Mouse (Mus musculus): ENCODE measurements around the gene Olfr786. TPM values are rescaled to one million over a fixed set of nuclear protein-coding genes. Genes with fewer than 3 reads are reported as not detected.

The Olfr786 gene
- not detected in 2 replicates for polyA plus RNA-seq (2015; fragmentation: Nextera tagmentation; extraction: Ambion mirVana)

GRCm38 (mm10) chr10:129427006-129427405 lies at the start of gene Olfr786:
Olfr786 (plus strand) TSS chr10:129427306.
- H3K4me2 ChIP-seq: no peak within 1 kb of the TSS
- no peak within 1 kb of the TSS for H3K27ac ChIP-seq (replicated peaks)
- no peaks in the 10 kb centered on the region for H3K4me1 ChIP-seq (replicated peaks)
- ATAC-seq (ENCODE audit: low FRiP score, low read depth): no peak
- H3K9me3 ChIP-seq: no peaks in the 10 kb centered on the region
- H3K4me3 ChIP-seq: no peak within 1 kb of the TSS
- no peak within 1 kb of the TSS for H3K9ac ChIP-seq
- no peaks in the 10 kb centered on the region for H3K36me3 ChIP-seq
- H3K27me3 ChIP-seq: no peaks in the 10 kb centered on the region

- ATAC-seq (ENCODE audit: low FRiP score, low read depth): no peak
- Histone ChIP-seq H3K4me1 (replicated peaks) (no peaks in the 10 kb centered on the region), H3K9ac (no peak within 1 kb of the TSS), H3K27ac (replicated peaks) (no peak within 1 kb of the TSS), H3K9me3 (no peaks in the 10 kb centered on the region), H3K4me2 (no peak within 1 kb of the TSS), H3K36me3 (no peaks in the 10 kb centered on the region), H3K4me3 (no peak within 1 kb of the TSS), H3K27me3 (no peaks in the 10 kb centered on the region)
These were observed 43.3 kb upstream of the Olfr786 start, which contains the start of gene Olfr784 for GRCm38 (mm10) chr10:129383783-129384182. Olfr784 (plus strand) TSS chr10:129384083.

GRCm38 (mm10) chr10:129400892-129401291 lies 26.2 kb upstream of the Olfr786 start:
- no peak overlapping the region for H3K9ac ChIP-seq
- no peak for ATAC-seq (ENCODE audit: low FRiP score, low read depth)
- no peak overlapping the region for H3K4me2 ChIP-seq
- no peaks in the 10 kb centered on the region for H3K36me3 ChIP-seq
- H3K4me3 ChIP-seq: no peak overlapping the region
- H3K9me3 ChIP-seq: no peaks in the 10 kb centered on the region
- no peak overlapping the region for H3K27ac ChIP-seq (replicated peaks)
- H3K27me3 ChIP-seq: no peaks in the 10 kb centered on the region
- 39% methylated on average over 5 of the region's 5 CpGs for WGBS
- H3K4me1 ChIP-seq (replicated peaks): no peaks in the 10 kb centered on the region

GRCm38 (mm10) chr10:129405126-129405525 lies 22.0 kb upstream of the Olfr786 start, which contains the start of gene Olfr785:
Olfr785 (plus strand) TSS chr10:129405426.
- no peaks in the 10 kb centered on the region for H3K27me3 ChIP-seq
- 78% methylated on average over 2 of the region's 2 CpGs for WGBS
- no peak for ATAC-seq (ENCODE audit: low FRiP score, low read depth)

GRCm38 (mm10) chr10:129461562-129461961 lies 34.5 kb downstream of the Olfr786 start, which contains the start of gene Olfr787:
Olfr787 (plus strand) TSS chr10:129461862.
- ATAC-seq (ENCODE audit: low FRiP score, low read depth): no peak
- Histone ChIP-seq H3K4me3 (no peak within 1 kb of the TSS), H3K4me2 (no peak within 1 kb of the TSS), H3K27me3 (no peaks in the 10 kb centered on the region), H3K9me3 (no peaks in the 10 kb centered on the region), H3K27ac (replicated peaks) (no peak within 1 kb of the TSS), H3K36me3 (no peaks in the 10 kb centered on the region), H3K9ac (no peak within 1 kb of the TSS), H3K4me1 (replicated peaks) (no peaks in the 10 kb centered on the region)
- WGBS: 87% methylated on average over 3 of the region's 3 CpGs

More at GRCm38 (mm10) chr10:129405126-129405525, 22.0 kb upstream of the Olfr786 start, which contains the start of gene Olfr785:
- Histone ChIP-seq H3K27ac (replicated peaks) (no peak within 1 kb of the TSS), H3K4me3 (no peak within 1 kb of the TSS), H3K4me2 (no peak within 1 kb of the TSS), H3K9me3 (no peaks in the 10 kb centered on the region), H3K9ac (no peak within 1 kb of the TSS), H3K4me1 (replicated peaks) (no peaks in the 10 kb centered on the region), H3K36me3 (no peaks in the 10 kb centered on the region)

GRCm38 (mm10) chr10:129470698-129471097 lies 43.6 kb downstream of the Olfr786 start, which contains the start of gene Olfr788:
Olfr788 (plus strand) TSS chr10:129470998.
- no peak for ATAC-seq (ENCODE audit: low FRiP score, low read depth)
- Histone ChIP-seq H3K9ac (no peak within 1 kb of the TSS), H3K27me3 (no peaks in the 10 kb centered on the region), H3K27ac (replicated peaks) (no peak within 1 kb of the TSS), H3K36me3 (no peaks in the 10 kb centered on the region), H3K4me2 (no peak within 1 kb of the TSS), H3K4me1 (replicated peaks) (no peaks in the 10 kb centered on the region), H3K9me3 (no peaks in the 10 kb centered on the region), H3K4me3 (no peak within 1 kb of the TSS)

GRCm38 (mm10) chr10:129473256-129473655 lies 46.1 kb downstream of the Olfr786 start:
- H3K36me3 ChIP-seq: no peaks in the 10 kb centered on the region
- H3K27ac ChIP-seq (replicated peaks): no peak overlapping the region
- H3K4me3 ChIP-seq: no peak overlapping the region
- no peaks in the 10 kb centered on the region for H3K27me3 ChIP-seq
- no peaks in the 10 kb centered on the region for H3K4me1 ChIP-seq (replicated peaks)
- no peaks in the 10 kb centered on the region for H3K9me3 ChIP-seq
- H3K9ac ChIP-seq: no peak overlapping the region
- WGBS: 71% methylated on average over 2 of the region's 2 CpGs
- no peak for ATAC-seq (ENCODE audit: low FRiP score, low read depth)
- no peak overlapping the region for H3K4me2 ChIP-seq

- H3K27me3 ChIP-seq: no peaks in the 10 kb centered on the region
- no peak overlapping the region for H3K4me3 ChIP-seq
- H3K9me3 ChIP-seq: no peaks in the 10 kb centered on the region
- H3K9ac ChIP-seq: no peak overlapping the region
- no peak overlapping the region for H3K4me2 ChIP-seq
- H3K27ac ChIP-seq (replicated peaks): no peak overlapping the region
- no peaks in the 10 kb centered on the region for H3K36me3 ChIP-seq
- ATAC-seq (ENCODE audit: low FRiP score, low read depth): no peak
- H3K4me1 ChIP-seq (replicated peaks): no peaks in the 10 kb centered on the region
These were observed 46.6 kb downstream of the Olfr786 start for GRCm38 (mm10) chr10:129473723-129474122.

GRCm38 (mm10) chr10:129484452-129484851 lies 57.3 kb downstream of the Olfr786 start, which contains the start of gene Olfr789:
Olfr789 (plus strand) TSS chr10:129484752.
- Histone ChIP-seq H3K27ac (replicated peaks) (no peak within 1 kb of the TSS), H3K4me1 (replicated peaks) (no peaks in the 10 kb centered on the region), H3K4me3 (no peak within 1 kb of the TSS), H3K9ac (no peak within 1 kb of the TSS), H3K9me3 (no peaks in the 10 kb centered on the region), H3K36me3 (no peaks in the 10 kb centered on the region), H3K27me3 (no peaks in the 10 kb centered on the region), H3K4me2 (no peak within 1 kb of the TSS)
- 72% methylated on average over 2 of the region's 2 CpGs for WGBS
- ATAC-seq (ENCODE audit: low FRiP score, low read depth): no peak

Other genes with a start within 250 kb of the Olfr786 start
- not detected in 2 replicates for gene Olfr772, start 249.4 kb upstream of the Olfr786 start, polyA plus RNA-seq (2015; fragmentation: Nextera tagmentation; extraction: Ambion mirVana)
- gene Olfr773, start 239.9 kb upstream of the Olfr786 start, polyA plus RNA-seq (2015; fragmentation: Nextera tagmentation; extraction: Ambion mirVana): not detected in 2 replicates
- not detected in 2 replicates for gene Olfr774, start 191.1 kb upstream of the Olfr786 start, polyA plus RNA-seq (2015; fragmentation: Nextera tagmentation; extraction: Ambion mirVana)
- gene Olfr775, start 178.9 kb upstream of the Olfr786 start, polyA plus RNA-seq (2015; fragmentation: Nextera tagmentation; extraction: Ambion mirVana): not detected in 2 replicates
- gene Olfr776, start 168.2 kb upstream of the Olfr786 start, polyA plus RNA-seq (2015; fragmentation: Nextera tagmentation; extraction: Ambion mirVana): not detected in 2 replicates
- not detected in 2 replicates for gene Olfr777, start 155.8 kb upstream of the Olfr786 start, polyA plus RNA-seq (2015; fragmentation: Nextera tagmentation; extraction: Ambion mirVana)
- not detected in 2 replicates for gene Olfr780, start 109.2 kb upstream of the Olfr786 start, polyA plus RNA-seq (2015; fragmentation: Nextera tagmentation; extraction: Ambion mirVana)
- gene Olfr781, start 98.5 kb upstream of the Olfr786 start, polyA plus RNA-seq (2015; fragmentation: Nextera tagmentation; extraction: Ambion mirVana): not detected in 2 replicates
- gene Olfr782, start 78.5 kb upstream of the Olfr786 start, polyA plus RNA-seq (2015; fragmentation: Nextera tagmentation; extraction: Ambion mirVana): not detected in 2 replicates
- 0.13 and 0.16 TPM in 2 replicates for gene Olfr784, start 43.2 kb upstream of the Olfr786 start, polyA plus RNA-seq (2015; fragmentation: Nextera tagmentation; extraction: Ambion mirVana)
- not detected in 2 replicates for gene Olfr785, start 21.9 kb upstream of the Olfr786 start, polyA plus RNA-seq (2015; fragmentation: Nextera tagmentation; extraction: Ambion mirVana)
- gene Olfr787, start 34.6 kb downstream of the Olfr786 start, polyA plus RNA-seq (2015; fragmentation: Nextera tagmentation; extraction: Ambion mirVana): not detected in 2 replicates
- not detected in 2 replicates for gene Olfr788, start 43.7 kb downstream of the Olfr786 start, polyA plus RNA-seq (2015; fragmentation: Nextera tagmentation; extraction: Ambion mirVana)
- not detected in 2 replicates for gene Olfr789, start 57.4 kb downstream of the Olfr786 start, polyA plus RNA-seq (2015; fragmentation: Nextera tagmentation; extraction: Ambion mirVana)
- not detected in 2 replicates for gene Olfr790, start 71.2 kb downstream of the Olfr786 start, polyA plus RNA-seq (2015; fragmentation: Nextera tagmentation; extraction: Ambion mirVana)
- gene Olfr791, start 94.5 kb downstream of the Olfr786 start, polyA plus RNA-seq (2015; fragmentation: Nextera tagmentation; extraction: Ambion mirVana): not detected in 2 replicates
- gene Olfr792, start 111.9 kb downstream of the Olfr786 start, polyA plus RNA-seq (2015; fragmentation: Nextera tagmentation; extraction: Ambion mirVana): not detected in 2 replicates
- not detected in 2 replicates for gene Olfr794, start 140.3 kb downstream of the Olfr786 start, polyA plus RNA-seq (2015; fragmentation: Nextera tagmentation; extraction: Ambion mirVana)
- gene Olfr796, start 185.3 kb downstream of the Olfr786 start, polyA plus RNA-seq (2015; fragmentation: Nextera tagmentation; extraction: Ambion mirVana): not detected in 2 replicates
- not detected in 2 replicates for gene Olfr798, start 200.6 kb downstream of the Olfr786 start, polyA plus RNA-seq (2015; fragmentation: Nextera tagmentation; extraction: Ambion mirVana)
- not detected in 2 replicates for gene Olfr799, start 210.2 kb downstream of the Olfr786 start, polyA plus RNA-seq (2015; fragmentation: Nextera tagmentation; extraction: Ambion mirVana)
- gene Olfr800, start 230.4 kb downstream of the Olfr786 start, polyA plus RNA-seq (2015; fragmentation: Nextera tagmentation; extraction: Ambion mirVana): not detected in 2 replicates
- gene Olfr801, start 246.6 kb downstream of the Olfr786 start, polyA plus RNA-seq (2015; fragmentation: Nextera tagmentation; extraction: Ambion mirVana): not detected in 2 replicates

All from hindbrain, embryonic 15.5 days (tissue).